Mouse (Mus musculus): Measurements from ENCODE around the gene Cxcr2.

DNA sequence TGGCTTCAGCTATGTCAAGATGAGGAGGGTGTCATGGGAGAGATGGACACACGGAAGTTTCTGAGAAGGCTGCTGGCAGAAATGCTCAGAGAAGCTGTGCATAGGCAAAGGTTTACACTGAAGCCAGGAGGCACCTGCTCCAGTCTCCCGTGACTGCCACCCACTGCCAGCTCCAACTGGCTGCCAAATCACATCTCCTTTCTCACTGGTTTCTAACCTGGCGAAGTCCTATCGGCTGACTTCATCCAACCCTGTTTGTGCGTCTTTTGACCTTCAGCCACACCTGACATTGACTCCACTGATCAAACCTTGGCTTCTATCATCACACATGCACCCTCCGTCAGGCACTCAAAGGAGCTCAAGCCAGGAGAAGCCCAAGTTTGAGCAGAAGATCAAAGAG is 35.9 kb upstream of the Cxcr2 start:
- no peak for TF ChIP-seq CTCF (IDR thresholded peaks at IDR 0.05; ENCODE audit: low read depth, low read length)
- no peak for TF ChIP-seq POLR2A (IDR thresholded peaks at IDR 0.05; ENCODE audit: insufficient read depth, low read length)
